Mouse (Mus musculus): Measurements from ENCODE around the gene Ak7. TPM values are rescaled to one million over a fixed set of nuclear protein-coding genes. Genes with fewer than 3 reads are reported as not detected.

The Ak7 gene
- total RNA-seq, 2 experiments from 2014 or later, result 2.2 to 2.8 TPM

GRCm38 (mm10) chr12:105785000-105785774, 79.4 kb downstream of the Ak7 start:
- peak; percentile 66 to 77 for DNase-seq (ENCODE audit: low spot score in 2 of 2)

- DNase-seq (ENCODE audit: low spot score in 2 of 2), result no peak
These were observed 80.3 kb downstream of the Ak7 start for GRCm38 (mm10) chr12:105786113-105786512.

DNA sequence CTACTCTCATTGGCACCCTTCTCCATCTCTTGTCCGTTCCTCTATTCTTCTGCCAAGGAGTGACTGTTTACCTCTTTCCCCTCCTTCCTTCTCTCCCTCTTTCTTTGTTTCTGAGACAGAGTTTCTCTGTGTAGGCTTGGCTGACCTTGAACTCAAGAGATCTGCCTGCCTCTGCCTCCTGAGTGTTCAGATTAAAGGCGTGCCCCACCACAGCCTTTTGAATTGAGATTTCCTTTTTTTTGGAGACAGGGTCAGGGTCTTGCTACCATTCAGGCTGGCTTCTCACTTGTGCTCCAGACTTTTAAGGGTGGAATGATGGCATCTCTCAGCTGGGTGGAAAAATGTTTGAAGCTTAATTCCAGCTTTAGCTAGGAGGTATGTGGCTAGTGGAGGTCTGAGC, 81.8 kb downstream of the Ak7 start:
- no peak for DNase-seq (ENCODE audit: low spot score in 2 of 2)

DNA sequence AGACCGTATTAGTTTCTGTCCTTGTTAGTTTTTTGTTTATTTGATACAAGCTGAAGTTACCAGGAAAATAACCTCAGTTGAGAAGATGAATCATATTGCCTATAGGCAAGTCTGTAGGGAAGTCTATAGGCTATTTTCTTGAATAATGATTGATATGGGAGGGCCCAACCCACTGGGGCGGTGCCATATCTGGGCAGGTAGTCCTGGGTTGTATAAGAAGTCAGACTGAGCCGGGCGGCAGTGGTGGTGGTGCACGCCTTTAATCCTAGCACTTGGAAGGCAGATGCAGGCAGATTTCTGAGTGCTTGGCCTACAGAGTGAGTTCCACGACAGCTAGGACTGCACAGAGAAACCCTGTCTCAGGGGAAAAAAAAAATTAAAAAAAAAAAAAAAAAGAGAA, 84.1 kb downstream of the Ak7 start:
- DNase-seq (ENCODE audit: low spot score in 2 of 2), result no peak

- DNase-seq (ENCODE audit: low spot score in 2 of 2), result no peak
These were observed 89.1 kb downstream of the Ak7 start for GRCm38 (mm10) chr12:105794896-105795295.

DNA sequence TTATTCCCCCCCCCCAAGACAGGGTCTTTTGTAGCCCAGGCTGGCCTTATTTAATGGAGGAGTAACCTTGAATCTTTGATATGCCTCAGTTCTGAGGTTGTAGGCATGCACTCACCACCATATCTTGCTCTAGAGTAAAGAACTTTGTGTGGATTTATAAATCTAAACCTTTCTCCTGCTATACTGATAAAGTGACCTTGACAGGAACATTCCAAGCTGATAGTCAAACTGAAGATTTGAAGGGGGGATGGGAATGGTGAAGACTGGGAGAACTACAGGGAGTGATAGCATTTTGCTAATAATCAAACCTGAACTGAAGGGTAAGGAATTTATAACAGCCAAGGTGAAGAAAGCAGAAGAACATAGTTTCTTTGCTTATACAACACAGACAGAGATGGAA, 92.2 kb downstream of the Ak7 start:
- no peak for DNase-seq (ENCODE audit: low spot score in 2 of 2)

- no peak for DNase-seq (ENCODE audit: low spot score in 2 of 2)
These were observed 100.0 kb downstream of the Ak7 start for GRCm38 (mm10) chr12:105805790-105806189.

GRCm38 (mm10) chr12:105806205-105806604, 100.4 kb downstream of the Ak7 start:
- no peak for DNase-seq (ENCODE audit: low spot score in 2 of 2)

DNA sequence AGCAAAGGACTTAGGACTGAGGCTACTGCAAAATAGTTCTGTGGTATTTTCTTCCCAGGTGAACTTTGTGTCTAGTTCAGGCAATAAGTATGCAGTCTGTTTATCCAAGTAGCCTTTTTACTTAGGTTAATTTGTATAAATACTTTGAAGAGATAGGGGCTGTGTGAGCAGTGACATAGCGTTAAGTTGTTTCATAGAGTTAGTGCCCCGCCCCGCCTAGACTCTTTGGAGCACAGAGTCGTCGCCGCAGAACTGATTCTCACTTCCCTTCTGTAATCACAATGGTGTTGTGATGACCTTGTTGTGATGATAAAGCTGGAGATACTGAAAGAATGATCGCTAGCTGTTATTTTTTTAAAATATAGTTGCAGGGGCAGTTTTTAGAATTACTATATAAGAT, 101.6 kb downstream of the Ak7 start:
- DNase-seq (ENCODE audit: low spot score in 2 of 2), result no peak

DNA sequence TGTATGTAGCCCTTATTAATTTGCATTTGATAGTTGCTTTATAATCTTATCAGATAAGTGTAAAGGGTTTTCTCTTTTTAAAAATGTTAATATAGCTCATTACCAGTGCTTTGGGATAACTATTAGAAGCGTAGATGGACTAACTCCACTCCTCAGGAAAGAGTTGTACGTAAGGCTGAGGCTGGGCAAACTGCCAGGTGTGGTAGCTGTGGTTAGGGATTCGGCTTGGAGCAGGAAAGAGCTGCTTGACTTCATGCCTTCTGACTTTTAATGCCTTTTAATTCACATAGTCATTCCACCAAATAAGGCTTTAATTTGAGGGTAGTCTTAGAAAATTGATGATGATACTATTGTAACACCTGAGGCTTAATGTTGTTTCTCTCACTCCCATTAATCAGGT, 103.2 kb downstream of the Ak7 start:
- DNase-seq (ENCODE audit: low spot score in 2 of 2), result no peak

DNA sequence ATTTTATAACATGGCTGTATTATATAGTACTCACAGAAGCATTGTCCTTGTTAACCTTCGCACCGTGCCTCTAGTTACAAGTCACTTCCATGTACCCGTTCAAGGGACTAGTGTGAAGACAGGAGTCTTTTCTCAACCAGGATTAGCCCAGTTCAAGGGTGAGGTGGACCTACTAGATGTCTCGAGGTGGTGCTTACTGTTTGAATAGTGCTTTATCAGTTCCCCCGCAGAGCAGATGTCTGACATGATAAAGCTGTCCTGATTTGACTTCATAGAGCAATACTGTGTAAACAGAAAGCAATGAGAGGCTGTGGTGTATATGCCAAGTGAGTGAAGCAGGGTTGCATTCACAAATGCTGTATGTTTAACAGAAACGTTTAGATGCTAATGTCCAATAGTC, 104.8 kb downstream of the Ak7 start:
- DNase-seq (ENCODE audit: low spot score in 2 of 2), result no peak

- DNase-seq (ENCODE audit: low spot score in 2 of 2), result no peak
These were observed 108.2 kb downstream of the Ak7 start for GRCm38 (mm10) chr12:105813957-105814356.

DNA sequence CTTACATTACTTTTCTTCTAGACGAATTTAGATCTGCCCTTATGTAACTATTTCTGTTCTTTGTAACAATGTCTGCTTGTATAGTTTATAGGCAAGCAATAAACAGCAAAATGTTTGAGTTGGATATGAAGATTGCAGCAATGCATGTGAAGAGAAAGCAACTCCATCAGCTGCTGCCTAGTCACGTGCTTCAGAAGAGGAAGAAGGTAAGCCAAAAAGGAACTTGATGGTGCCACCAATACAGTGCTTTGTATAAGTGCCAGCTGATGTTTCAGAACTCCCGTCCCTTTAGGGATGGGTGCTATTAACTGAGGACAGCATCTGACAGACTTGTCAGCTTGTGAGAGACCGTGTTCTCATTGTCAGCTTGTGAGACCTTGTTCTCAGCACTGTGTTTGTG, 117.7 kb downstream of the Ak7 start:
- DNase-seq (ENCODE audit: low spot score in 2 of 2), result no peak

- no peak for DNase-seq (ENCODE audit: low spot score in 2 of 2)
These were observed 119.0 kb downstream of the Ak7 start for GRCm38 (mm10) chr12:105824743-105825142.

DNA sequence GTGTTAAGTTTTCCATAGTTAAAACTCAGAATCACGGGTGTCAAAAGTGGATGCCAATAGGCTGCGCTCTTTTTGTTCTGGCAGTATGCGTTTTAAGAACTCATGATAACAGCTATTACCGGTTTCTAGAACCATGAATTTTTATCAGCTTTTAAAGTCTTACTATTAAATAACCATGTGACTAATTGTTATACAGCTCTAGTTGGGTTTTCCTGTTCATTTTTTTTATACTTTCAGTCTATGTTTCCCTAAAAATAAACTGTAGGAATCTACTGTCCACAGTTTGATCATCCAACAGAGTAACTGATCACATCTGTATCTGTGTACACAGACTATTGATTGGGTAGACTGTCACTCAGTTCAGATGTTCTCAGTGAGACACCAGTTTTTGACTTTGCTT, 119.5 kb downstream of the Ak7 start:
- DNase-seq (ENCODE audit: low spot score in 2 of 2), result no peak

Other genes starting within 250 kb of the Ak7 start
- gene Bdkrb2, start 142.8 kb upstream of the Ak7 start, total RNA-seq (2021), result under 1 TPM; 0.57 to 0.60 TPM
- gene Bdkrb1, start 102.9 kb upstream of the Ak7 start, total RNA-seq (2021), result not detected
- gene Gskip, start 21.1 kb upstream of the Ak7 start, total RNA-seq (2021), result 10 to 100 TPM; 14.8 to 15.7 TPM
- 10 to 100 TPM; 42.0 TPM for gene Atg2b, start 20.8 kb upstream of the Ak7 start, total RNA-seq (2021)
- gene Papola, start 78.7 kb downstream of the Ak7 start, total RNA-seq (2021), result 100 to 1,000 TPM; 131 to 149 TPM